Comparison of ENCODE assay signal across 19 mouse cellular contexts in the genomic region with DNA sequence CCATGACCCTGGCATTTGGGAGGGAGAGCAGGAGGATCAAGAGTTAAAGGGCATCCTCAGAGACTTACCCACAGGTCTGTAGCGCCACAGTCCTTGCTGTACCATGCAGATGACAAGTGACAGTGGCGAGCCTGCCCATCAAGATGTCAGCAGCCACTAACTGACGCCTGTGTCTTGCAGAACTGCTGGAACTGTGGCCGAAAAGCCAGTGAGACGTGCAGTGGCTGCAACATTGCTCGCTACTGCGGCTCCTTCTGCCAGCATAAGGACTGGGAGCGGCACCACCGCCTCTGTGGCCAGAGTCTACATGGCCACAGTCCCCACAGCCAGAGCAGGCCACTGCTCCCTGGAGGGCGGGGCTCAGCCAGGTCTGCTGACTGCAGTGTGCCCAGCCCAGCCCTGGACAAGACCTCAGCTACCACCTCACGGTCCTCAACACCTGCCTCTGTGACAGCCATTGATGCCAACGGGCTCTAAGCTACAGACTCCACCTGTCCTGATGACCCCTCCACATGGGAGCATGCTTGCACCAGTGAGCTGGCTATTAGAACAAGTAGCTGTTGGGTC. TPM values are rescaled to one million over a fixed set of nuclear protein-coding genes. Genes with fewer than 3 reads are reported as not detected.
"Had no signal": no experiment of that assay in that cellular context is flagged by ENCODE, and none has a peak within 500 bp of the region (broad histone marks: within the 10 kb centered on the region; RNA-seq: fewer than 3 reads in every experiment).

No protein-coding gene starts in this region.

- H3K9me3 ChIP-seq: limb, embryonic 12.5 days; lung, embryonic 15.5 days; neural tube, embryonic 12.5 days had no signal

- H3K4me3 ChIP-seq: layer of hippocampus, adult 2 months; limb, embryonic 12.5 days; lung, embryonic 15.5 days; neural tube, embryonic 12.5 days had no signal

- H3K4me1 ChIP-seq: limb, embryonic 12.5 days had no signal

- H3K27me3 ChIP-seq: limb, embryonic 12.5 days; lung, embryonic 15.5 days; neural tube, embryonic 12.5 days had no signal

- DNase-seq: kidney, postnatal 10 days; kidney, postnatal 4 days; lung, postnatal 14 days; midbrain, embryonic 14.5 days; thymus, adult 18-20 months; thymus, postnatal 14 days had no signal

- H3K27ac ChIP-seq: layer of hippocampus, adult 2 months; limb, embryonic 12.5 days; lung, embryonic 15.5 days; macrophage; neural tube, embryonic 12.5 days had no signal

- H3K9ac ChIP-seq: limb, embryonic 12.5 days; lung, embryonic 15.5 days; neural tube, embryonic 12.5 days had no signal

- H3K4me2 ChIP-seq: limb, embryonic 12.5 days; lung, embryonic 15.5 days; neural tube, embryonic 12.5 days had no signal

RNA-seq across cellular contexts. Expression of a gene that starts 12.1 kb away (rescaled TPM):
- total RNA-seq: liver, adult 2 months; monocyte, adult 5-6 weeks had no signal

RNA-seq across cellular contexts. Expression of a gene that starts 16.8 kb away (rescaled TPM):
- total RNA-seq: layer of hippocampus, adult 2 months; layer of hippocampus, postnatal 10 days; left cerebral cortex, postnatal 36 days; monocyte, adult 5-6 weeks; neutrophil, adult 5-6 weeks had no signal
- polyA plus RNA-seq: kidney, embryonic 14.5 days; liver, adult 2 months; liver, embryonic 16.5 days; macrophage; stomach, embryonic 14.5 days had no signal

RNA-seq across cellular contexts. Expression of a gene that starts 23.9 kb away (rescaled TPM):
- total RNA-seq: monocyte, adult 5-6 weeks; neutrophil, adult 5-6 weeks had no signal
